Mouse (Mus musculus): ENCODE data around the gene Ak7.

DNA sequence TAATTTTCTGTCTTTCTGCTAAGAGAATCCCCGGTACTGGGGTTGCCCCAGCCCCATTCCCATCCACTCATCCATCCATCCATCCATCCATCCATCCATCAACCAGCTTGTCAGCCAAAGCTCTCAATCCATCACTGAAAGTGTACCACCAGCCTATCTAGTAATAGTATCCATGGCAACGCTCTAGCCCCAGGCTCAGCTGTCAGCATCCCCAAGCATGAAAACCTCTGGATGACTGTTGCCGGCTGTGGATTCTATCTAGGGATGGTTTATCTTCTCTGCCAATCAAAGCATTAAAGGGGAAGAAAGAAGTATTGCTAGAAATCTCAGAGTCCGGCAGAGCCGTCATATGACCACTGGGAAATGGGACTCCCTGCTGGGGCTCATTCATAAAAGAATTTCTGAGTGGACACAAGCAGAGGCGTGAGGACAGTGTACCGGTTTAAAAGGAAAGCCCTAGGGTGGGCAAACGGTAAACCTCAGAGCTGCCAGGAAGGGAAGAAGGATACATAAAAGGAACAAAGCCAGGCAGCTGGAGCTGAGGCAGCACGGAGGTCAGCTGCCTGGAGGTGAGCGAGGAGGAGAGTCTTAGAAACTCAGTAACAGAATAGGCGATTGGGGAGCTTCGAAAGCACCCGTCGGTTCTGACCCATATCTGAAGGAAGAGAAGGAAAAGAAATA is 15.8 kb downstream of the Ak7 start:
- no peak for TF ChIP-seq CTCF (IDR thresholded peaks at IDR 0.05; ENCODE audit: low read depth, low read length)
- TF ChIP-seq POLR2A (IDR thresholded peaks at IDR 0.05; ENCODE audit: borderline replicate concordance, low read depth, low read length) = no peak

All from bone marrow macrophage, adult 2 months (primary cell).